Mouse (Mus musculus): ENCODE results near the gene Zfp518b.

The Zfp518b gene

GRCm38 (mm10) chr5:38684164-38684911, at the start of gene Zfp518b:
Zfp518b (minus strand) TSS chr5:38684826.
- DNase-seq (ENCODE audit: low read depth, low spot score) = peak; percentile 75

GRCm38 (mm10) chr5:38708940-38709581, 24.4 kb upstream of the Zfp518b start:
- peak; percentile 67 for DNase-seq (ENCODE audit: low read depth, low spot score)

GRCm38 (mm10) chr5:38707364-38708075, 22.9 kb upstream of the Zfp518b start:
- no peak for DNase-seq (ENCODE audit: low read depth, low spot score)

- no peak for DNase-seq (ENCODE audit: low read depth, low spot score)
These were observed 18.3 kb upstream of the Zfp518b start for GRCm38 (mm10) chr5:38702941-38703340.

GRCm38 (mm10) chr5:38702091-38702490, 17.5 kb upstream of the Zfp518b start:
- DNase-seq (ENCODE audit: low read depth, low spot score) = peak; percentile 73

GRCm38 (mm10) chr5:38698466-38698865, 13.8 kb upstream of the Zfp518b start:
- peak; percentile 83 for DNase-seq (ENCODE audit: low read depth, low spot score)

GRCm38 (mm10) chr5:38698046-38698445, 13.4 kb upstream of the Zfp518b start:
- peak; percentile 97 for DNase-seq (ENCODE audit: low read depth, low spot score)

GRCm38 (mm10) chr5:38696616-38697375, 12.2 kb upstream of the Zfp518b start:
- peak; percentile 93 for DNase-seq (ENCODE audit: low read depth, low spot score)

- no peak for DNase-seq (ENCODE audit: low read depth, low spot score)
These were observed 8.2 kb upstream of the Zfp518b start for GRCm38 (mm10) chr5:38692859-38693258.

- no peak for DNase-seq (ENCODE audit: low read depth, low spot score)
These were observed 4.6 kb upstream of the Zfp518b start for GRCm38 (mm10) chr5:38689186-38689585.

GRCm38 (mm10) chr5:38687694-38688093, 3.1 kb upstream of the Zfp518b start:
- peak; percentile 63 for DNase-seq (ENCODE audit: low read depth, low spot score)

- DNase-seq (ENCODE audit: low read depth, low spot score) = peak; percentile 90
These were observed 25.8 kb downstream of the Zfp518b start for GRCm38 (mm10) chr5:38658836-38659235.

- peak; percentile 89 for DNase-seq (ENCODE audit: low read depth, low spot score)
These were observed 28.4 kb downstream of the Zfp518b start for GRCm38 (mm10) chr5:38656204-38656603.

GRCm38 (mm10) chr5:38655421-38655928, 29.2 kb downstream of the Zfp518b start:
- peak; percentile 89 for DNase-seq (ENCODE audit: low read depth, low spot score)

GRCm38 (mm10) chr5:38654571-38654970, 30.1 kb downstream of the Zfp518b start:
- DNase-seq (ENCODE audit: low read depth, low spot score) = peak; percentile 51

- DNase-seq (ENCODE audit: low read depth, low spot score) = peak; percentile 85
These were observed 31.5 kb downstream of the Zfp518b start for GRCm38 (mm10) chr5:38653101-38653500.

- no peak for DNase-seq (ENCODE audit: low read depth, low spot score)
These were observed 33.2 kb downstream of the Zfp518b start for GRCm38 (mm10) chr5:38651455-38651854.

- no peak for DNase-seq (ENCODE audit: low read depth, low spot score)
These were observed 43.1 kb downstream of the Zfp518b start for GRCm38 (mm10) chr5:38641526-38641925.

- no peak for DNase-seq (ENCODE audit: low read depth, low spot score)
These were observed 48.3 kb downstream of the Zfp518b start for GRCm38 (mm10) chr5:38636301-38636749.

GRCm38 (mm10) chr5:38635696-38636095, 48.9 kb downstream of the Zfp518b start:
- DNase-seq (ENCODE audit: low read depth, low spot score) = no peak
